Mouse (Mus musculus): Measurements from ENCODE around the gene Ifna7.

Gene Ifna7

DNA sequence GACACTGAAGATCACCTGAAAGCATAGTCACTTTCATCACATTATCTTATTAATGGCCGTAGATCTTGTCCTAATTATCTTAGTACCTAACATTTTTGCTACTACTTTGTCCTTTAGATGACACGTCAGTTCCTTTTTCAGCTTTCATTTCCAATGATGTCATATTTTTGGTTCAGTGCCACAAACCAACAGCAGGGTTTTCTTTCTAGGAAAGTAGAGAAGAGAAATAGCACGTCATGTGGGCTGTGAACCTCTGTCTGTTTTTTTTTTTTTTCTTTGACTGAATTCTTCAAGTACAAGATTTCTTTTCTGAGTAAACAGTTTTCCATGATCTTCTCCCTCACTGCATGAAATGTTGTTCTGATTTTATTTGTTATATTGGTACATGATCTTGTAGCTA lies 24.0 kb downstream of the Ifna7 start:
- no peak for DNase-seq (ENCODE audit: low spot score in 2 of 2)

DNA sequence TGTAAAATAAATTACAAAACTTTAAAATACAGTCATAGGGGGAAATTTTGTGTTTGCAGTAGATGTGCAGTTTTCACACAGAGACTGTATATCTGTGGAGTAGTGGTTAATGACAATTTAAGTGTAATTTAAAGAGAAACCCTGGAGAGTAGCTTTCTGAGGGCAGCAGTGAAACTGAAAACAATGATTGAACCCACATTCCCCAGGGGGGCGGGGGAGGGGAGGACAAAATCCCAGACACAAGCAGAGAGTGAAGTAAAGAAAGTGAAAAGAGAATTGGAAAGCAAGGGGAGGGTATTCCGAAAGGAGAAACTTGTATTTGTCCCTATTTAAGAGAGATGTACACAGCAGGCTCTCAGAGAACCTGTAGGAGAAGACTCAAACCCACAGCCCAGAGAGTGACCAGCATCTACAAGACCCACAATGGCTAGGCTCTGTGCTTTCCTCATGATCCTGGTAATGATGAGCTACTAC lies 25.4 kb downstream of the Ifna7 start, which contains the start of gene Ifna4:
Ifna4 (plus strand) TSS at position 424 of the 474 bp plus-strand sequence.
- no peak for DNase-seq (ENCODE audit: low spot score in 2 of 2)

DNA sequence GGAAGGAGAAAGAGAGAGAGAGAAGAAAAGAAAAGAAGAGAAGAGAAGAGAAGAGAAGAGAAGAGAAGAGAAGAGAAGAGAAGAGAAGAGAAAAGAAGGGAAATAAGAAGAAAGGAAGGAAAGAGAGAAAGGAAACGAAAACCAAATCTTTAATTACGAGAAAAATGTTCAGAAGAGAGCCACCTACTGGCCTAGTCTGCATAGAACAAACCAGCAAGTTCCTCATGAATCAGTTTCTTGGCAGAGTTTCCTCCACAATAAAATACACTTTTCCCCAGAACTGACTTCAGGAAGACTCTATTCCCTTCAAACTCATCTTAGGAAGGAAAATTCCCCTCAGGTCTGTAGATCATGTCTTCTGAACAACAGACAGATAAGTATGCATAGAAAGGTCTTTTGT lies 29.3 kb downstream of the Ifna7 start:
- DNase-seq (ENCODE audit: low spot score in 2 of 2), result no peak

DNA sequence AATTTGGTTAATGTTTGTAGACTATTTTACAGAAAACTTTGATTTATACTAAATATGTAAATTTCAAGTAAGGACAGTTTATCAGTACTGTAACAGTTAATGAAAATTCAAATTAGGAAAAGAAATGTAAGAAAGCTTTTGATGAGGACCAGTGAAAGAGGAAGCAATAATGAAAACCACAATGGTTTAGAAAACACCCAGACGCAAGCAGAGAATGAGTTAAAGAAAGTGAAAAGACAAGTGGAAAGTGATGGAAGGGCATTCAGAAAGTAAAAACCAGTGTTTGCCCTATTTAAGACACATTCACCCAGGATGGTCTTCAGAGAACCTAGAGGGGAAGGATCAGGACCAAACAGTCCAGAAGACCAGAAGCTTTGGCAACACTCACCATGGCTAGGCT lies 33.7 kb downstream of the Ifna7 start, which contains the start of gene Ifna1:
Ifna1 (plus strand) TSS at position 390 of the 400 bp plus-strand sequence.
- no peak for DNase-seq (ENCODE audit: low spot score in 2 of 2)

DNA sequence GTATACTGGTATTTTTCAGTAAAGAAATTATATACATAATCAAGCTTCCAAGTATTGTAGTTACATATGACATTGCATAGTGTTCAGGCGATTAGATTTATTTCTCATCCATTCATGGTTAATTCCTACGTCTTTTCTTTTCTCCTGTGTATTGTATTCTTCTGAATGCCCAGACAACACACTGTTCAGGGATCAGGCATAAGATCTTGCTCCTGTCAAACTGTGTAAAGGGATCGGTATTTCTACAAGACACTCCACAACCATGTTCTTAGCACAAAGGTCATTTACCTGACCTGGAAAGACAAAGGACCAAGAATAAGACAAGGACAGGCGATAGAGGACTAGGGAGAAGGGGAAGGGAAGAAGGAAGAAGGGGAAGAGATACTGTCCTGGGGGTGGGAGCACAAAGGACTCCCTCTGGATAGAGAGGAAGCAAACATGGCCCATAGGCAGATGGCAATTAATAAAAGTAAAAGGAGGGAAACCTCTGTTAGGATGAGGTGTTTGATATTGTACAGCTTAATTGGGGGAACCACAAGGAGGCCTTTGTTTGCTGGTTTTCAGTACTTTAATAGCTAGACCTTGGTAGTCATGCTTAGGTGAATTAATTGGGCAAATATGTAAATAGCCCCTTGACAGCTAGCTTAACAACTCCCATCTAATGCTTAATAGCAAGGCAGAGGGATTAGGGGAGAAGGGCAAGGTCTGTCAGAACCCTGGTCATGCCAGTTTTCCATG lies 35.2 kb downstream of the Ifna7 start:
- DNase-seq (ENCODE audit: low spot score in 2 of 2), result no peak

DNA sequence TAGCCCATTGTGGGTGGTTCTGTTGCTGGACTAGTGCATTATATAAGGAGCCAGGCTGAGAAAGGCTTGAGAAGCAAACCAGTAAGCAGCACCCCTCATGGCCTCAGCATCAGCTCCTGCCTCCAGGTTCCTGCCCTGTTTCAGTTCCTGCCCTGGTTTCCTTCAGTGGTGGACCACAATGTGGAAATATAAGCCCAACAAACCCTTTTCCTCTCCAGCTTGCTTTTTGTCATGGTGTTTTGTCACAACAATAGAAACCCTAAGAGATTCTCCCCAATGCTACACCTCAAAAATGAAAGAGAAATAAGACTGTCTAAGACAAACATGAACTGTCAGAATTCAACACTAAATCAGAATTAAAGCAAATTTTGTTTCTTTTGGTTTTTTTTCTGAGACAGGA lies 43.2 kb downstream of the Ifna7 start:
- no peak for DNase-seq (ENCODE audit: low spot score in 2 of 2)

DNA sequence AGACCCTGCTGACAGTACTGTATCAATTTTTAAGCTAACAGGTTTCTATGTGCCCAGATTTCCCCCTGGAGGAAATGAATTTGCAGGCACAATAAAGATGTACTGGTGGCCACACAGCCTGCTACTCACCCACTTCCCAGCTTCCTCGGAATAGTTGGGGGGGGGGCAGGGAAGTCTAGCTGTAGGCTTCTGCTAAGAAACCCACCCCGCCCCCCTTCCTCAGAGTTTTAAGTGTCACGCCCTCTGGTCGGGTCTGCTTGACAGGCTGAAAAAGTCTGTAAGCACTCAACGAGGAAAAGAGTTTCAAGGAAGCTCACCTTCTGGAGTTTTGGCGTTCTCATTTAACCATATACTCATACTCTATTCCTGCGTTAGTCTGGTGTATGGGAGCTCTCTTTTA lies 47.3 kb downstream of the Ifna7 start:
- DNase-seq (ENCODE audit: low spot score in 2 of 2), result no peak

DNA sequence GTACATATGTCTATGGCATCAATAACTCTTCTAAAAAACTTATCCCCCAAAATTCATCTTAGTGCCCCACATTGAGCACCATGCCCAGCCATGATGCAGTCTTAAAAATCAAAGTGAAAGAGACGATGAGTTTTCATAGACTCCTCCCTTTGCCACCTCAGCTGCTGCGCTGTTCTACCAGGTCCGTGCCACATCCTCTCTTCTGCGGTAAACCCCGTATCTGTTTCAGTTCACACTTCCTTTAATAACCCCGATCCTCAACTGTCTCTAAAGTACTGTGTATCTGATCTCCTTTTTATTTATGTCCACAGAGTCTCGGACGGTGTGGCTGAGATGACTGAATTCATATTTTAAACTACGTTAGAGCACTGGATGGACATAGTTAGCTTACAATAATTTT lies 48.6 kb downstream of the Ifna7 start:
- no peak for DNase-seq (ENCODE audit: low spot score in 2 of 2)

DNA sequence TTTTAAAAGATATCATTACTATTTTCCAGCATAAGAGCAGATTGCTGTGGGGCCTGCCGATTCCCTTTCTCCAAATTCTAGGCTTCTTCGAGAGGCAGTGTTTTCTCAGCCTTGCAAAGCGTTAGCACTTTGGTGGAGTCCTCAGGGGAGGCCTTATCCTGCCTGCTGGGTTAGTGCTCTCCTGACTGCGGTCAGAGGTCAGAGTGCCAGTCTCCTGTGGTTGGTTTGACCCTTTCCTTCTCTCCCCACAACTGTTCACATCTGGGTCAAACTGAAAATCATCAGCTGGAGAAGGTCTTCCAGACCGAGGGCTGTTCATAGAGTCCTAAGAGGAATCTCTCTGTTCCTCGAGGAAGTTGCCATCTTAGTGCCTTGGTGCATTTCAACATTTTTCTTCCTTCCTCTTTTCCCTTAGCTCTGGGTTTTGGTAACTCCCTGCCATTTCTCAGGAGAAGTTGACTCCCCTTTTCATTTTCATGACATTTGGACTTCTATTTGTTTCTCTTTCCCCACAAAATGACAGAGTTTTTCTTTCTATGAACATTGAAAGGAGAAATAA lies 49.1 kb downstream of the Ifna7 start:
- DNase-seq (ENCODE audit: low spot score in 2 of 2), result no peak
